Mouse (Mus musculus): ENCODE measurements around the gene 4932438H23Rik.
"Not testable (repeated sequence)": the region's sequence is repeated elsewhere in the genome, so short reads cannot be mapped to it uniquely, and the experiment has no call there.

The 4932438H23Rik gene

DNA sequence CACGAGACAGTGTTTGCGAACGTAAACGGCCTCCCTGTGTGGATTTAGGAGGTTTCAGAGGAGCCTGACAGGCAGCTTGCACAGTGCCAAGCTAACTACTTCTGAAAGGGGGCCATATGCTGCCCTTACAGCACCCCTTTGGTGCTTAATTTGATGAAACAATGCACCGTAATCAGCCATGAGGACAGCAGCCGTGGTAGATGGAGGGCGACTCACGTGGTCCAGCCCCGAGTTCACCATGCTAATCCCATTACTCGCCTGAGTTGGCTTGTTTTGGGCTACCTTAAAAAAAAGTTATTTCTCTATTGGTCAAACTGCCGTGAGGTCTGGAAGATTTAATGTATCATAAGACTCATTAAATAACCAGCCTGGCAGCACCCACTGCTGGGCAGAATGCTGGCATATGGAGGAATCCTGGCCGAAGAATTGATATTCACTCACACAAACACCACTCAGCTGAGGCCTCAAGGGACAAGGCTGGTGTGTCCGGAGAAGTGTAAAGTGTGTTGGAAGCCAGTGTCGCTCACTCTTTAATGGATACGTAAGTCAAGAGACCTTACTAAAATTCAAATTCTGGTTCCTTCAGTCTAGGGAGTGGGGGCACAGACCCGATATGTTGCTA is 4.6 kb upstream of the 4932438H23Rik start:
- no peak for DNase-seq (ENCODE audit: low spot score in 2 of 2)

DNA sequence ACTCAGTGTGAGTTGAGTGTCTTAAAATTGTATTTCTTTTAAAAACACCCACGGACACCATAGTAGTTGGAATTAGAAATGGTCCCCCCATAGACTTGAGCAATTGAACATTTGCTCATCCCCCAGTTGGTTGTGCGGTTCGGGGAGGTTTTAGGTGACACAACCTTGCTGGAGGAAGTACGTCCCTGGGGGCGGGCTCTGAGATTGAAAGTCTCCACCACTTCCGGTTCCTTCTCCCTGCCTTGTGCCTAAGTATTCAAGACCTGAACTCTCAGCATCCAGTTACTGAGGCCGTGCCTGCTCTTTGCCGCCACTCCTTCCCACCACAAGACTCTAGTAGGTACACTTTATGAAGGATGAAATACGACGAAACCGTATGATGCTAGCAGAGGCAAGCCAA is 2.9 kb upstream of the 4932438H23Rik start:
- no peak for DNase-seq (ENCODE audit: low spot score in 2 of 2)

DNA sequence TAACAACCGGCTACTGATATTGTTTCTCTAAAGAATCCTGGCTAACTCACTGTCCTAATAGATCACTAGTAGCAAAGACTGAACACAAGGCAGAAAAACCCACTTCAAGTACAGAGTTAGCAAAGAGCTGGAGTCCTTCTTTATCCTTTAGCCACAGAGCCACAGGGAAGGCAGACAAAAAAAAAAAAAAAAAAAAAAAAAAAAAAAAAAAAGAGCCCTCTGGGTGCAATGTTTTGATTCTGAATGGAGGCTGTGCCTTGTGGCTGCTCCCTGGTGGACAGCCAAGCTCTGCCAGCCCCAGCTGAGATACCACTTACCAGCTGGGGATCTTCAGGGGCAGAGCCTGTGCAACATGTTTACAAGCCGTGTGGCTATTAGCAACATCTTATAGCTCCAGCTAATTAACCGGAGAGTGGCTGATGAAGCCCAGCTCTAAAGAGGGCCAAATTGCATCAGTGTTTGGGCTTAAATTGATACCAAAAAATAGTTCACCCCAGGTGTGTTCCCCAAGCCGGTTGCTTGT is 2.1 kb upstream of the 4932438H23Rik start:
- DNase-seq (ENCODE audit: low spot score in 2 of 2), result no peak

DNA sequence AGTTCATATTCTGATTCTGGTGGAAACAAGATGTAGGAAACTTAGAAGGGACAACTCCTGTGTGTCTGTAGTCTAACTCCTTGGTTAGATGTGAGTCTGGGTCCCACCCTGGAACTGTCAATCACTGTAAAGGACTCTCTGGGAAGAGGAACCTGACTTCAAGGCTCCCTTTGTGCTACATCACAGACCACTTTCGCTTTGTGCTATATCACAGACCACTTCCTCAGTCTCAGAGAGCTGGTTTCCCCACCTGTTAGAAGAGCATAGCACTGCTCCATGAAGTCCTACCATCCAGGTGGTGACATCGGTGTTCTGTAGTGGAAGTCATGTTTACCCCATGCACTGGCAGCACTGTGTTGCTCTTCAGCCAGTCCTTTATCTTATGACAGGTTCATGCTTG is 1.1 kb upstream of the 4932438H23Rik start:
- DNase-seq (ENCODE audit: low spot score in 2 of 2), result no peak

DNA sequence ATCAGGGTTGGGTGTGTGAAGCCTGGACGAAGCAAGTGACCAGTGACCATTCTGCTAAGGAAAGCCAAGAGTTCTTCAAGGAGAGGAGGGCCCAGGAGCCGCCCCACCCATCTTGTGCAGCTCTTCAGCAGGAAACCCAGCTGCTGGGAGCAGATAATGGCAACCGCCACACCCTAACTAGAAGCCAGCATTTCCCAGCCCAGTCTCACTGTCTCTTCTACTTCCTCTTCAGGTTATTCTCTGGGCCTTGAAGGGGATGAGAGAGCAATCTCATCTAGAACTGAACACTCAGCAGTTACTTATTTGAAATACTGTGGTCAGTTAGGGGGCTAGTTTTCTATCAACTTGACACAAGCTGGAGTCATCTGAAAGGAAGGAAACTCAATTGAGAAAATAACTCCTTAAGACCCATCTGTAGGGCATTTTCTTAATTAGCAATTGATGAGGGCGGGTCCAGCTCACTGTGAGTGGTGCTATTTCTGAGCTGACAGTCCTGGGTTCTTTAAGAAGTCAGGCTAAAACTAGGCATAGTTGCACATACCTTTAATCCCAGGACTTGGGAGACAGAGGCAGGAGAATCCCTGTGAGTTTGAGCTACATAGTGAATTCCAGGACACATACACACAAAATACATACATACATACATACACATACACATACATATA is 8.1 kb downstream of the 4932438H23Rik start:
- no peak for DNase-seq (ENCODE audit: low spot score in 2 of 2)

DNA sequence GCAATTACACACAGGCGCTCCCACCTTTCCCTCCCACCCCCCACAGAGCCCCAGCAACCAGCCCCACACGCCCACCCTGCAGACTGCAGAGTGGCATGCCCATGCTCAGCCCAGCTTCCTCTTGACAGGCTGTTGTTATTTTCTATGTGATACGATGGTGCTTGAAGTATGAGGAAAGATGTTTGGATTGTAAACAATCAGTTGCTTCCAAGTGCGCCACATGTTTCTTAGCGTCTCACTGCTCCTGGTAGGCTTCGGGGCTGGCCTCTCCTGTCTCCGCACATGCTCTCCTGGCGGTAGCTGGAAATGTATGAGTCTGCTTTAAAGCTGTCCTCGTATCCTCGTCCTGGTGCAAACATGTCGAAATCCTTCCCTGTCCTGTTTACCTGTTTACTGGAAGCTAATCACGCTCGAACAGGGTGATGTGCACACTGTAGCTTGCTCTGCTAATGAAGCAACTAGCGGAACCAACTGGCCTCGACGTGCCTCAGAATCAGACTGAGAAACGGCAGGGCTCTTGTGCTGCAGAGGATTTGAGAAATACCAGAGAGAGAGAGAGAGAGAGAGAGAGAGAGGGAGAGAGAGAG is 9.6 kb downstream of the 4932438H23Rik start:
- DNase-seq (ENCODE audit: low spot score in 2 of 2), result no peak

DNA sequence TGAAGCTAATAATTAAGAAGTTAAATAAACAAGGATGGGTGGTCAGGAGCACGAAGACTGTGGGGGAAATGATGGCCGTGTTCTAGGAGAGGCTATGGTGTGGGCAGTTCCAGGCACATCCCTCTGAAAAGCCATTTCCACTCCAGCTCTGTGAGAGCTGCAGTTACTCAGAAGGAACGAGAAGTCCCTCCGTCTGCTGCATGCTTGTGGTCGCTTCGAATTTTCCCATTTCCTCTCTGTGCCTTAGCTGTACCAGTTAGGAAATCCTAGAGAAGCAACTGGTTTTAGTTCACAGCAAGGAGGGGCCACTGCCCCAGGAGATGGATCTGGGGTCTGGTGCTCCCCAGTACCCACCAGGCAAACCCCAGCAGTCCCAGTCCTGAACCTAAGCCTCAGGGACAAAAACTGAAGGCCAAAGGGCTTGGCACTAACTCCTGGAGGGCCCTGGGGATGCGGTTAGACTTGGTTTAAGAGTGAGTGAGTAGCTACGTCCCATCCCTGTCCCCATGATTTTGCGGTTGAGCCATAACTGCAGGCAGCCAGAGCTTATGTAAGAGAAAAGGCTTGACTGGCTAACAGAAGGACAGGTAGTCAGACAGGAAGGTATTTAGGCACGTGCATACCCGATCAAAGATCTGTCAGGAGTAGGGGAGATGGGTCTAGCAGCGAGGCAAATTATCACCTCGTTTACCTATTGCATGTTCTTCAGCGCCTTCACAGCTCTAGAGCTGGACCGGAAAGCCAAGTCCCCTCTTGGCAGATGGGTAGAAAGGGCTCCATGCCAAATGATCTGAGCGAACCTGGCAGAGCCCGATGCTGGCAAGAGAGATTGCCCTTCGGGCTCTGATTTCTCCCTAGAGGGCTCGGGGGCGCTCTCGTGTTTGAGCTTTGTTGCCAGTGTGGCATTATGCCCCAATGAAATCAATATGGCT is 10.3 kb downstream of the 4932438H23Rik start:
- DNase-seq (ENCODE audit: low spot score in 2 of 2), result no peak

DNA sequence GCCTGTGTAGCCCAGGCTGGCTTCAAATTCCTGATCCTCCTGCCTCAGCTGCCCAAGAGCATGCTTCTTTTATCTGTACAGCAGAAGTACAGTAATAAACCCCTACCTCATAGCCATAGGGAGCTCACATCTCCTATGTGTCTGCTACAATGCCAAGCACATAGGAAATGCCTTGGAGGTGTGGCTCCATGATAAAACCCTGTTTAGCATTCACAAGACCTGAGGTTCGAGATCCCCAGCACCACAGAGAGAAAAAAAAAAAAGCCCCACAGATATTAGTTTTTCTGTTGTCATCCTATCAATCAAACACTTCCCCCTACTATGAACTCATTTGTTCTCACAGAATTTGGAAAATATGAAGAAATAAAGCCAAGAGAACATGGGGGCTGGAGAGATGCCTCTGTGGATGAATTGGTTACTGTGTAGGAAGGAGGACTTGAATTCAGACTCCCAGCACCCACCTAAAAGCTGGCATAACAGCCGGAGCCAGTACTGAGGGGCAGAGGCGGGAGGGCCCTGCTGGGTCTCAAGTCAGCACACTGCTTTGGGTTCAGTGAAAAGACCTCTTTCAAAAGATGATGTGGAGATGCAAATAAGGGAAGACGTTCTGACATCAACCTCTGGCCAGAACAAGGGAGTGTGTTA is 11.8 kb downstream of the 4932438H23Rik start:
- no peak for DNase-seq (ENCODE audit: low spot score in 2 of 2)

DNA sequence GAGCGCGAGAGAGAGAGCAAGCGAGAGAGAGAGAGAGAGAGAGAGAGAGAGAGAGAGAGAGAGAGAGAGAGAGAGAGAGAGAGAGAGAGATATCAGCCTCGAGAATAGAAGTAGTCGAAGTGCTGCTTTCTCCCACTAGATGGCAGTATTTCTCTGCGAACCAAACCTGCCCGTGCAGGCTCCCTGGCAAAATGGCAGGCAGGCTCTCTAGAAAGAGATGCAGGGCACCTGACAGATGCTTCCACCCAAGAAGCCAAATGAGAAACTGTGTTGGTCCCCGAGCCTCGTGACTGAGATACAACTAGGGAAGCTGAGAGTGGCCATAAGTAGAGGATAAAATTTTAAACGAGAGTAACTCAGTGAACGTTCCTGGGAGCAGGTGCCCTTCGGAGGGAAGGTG is 13.4 kb downstream of the 4932438H23Rik start:
- peak; percentile 80 to 84 for DNase-seq (ENCODE audit: low spot score in 2 of 2)

DNA sequence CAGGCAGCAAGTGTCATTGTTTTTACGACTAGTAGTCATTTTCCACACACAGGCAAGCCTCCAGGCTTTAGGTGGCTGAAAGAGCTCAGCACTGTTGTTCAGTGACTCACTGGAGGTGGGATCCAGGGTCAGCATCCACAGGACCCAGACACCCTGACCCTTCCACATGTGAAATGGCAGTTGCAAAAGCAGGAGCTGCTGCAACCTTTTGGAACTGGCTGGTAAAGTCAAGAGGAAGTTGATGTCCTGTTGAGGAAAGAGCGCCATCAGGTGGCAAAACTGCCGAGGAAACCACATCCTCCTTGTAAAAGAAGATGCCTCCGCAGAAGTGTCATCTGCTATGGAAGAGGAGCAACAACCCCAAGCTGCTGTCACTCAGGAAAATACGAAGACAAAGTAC is 18.7 kb downstream of the 4932438H23Rik start:
- DNase-seq (ENCODE audit: low spot score in 2 of 2), result no peak

DNA sequence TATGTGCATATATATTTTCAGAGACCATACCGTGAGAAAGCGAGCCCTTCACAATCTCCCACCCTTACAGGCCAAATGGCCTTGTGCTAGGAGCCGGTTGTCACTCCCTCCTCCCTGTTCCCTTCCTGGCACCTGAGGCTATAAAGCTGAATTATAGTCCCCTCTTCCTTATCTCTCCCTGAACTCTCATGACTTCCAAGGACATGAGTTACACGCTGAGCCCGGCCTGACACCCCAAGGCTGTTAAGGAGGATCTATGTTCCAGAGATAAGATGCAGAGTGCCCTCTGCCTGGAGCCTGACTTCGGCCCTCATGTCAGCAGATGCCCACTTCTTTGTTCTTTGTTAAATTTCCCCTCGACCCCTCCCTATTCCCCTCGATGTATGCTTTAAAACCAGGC is 19.5 kb downstream of the 4932438H23Rik start:
- not testable (repeated sequence) for DNase-seq (ENCODE audit: low spot score in 2 of 2)

DNA sequence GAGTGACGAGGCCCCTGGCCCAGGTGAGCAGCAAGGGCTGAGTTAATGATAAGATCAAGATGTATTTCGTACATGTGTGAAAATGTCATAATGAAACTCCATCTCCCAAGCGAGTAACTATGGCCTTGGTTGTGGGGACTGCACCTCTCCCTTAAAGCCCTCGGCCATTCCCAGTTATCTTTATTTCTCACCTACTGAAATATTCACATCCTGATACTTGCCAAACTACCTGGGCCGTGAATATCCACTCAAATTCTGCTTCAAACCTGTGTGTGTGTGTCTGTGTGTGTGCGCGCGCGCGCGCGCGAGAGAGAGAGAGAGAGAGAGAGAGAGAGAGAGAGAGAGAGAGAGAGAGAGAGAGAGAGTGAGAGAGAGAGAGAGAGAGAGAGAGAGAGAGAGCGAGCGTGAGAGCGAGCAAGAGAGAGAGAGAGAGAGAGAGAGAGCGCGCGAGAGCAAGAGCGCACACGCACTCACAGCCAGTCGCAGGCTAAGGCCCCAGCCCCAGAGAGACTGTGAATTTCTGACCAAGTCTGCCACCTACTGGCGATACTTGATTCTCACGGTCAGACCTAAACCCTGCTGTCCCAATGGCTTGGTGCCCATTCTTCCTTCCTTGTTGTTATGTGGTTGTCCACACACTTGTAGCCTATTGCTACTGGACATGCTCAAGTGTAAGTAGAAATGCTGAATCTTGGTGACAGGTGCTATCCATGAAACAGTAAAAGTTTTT is 21.6 kb downstream of the 4932438H23Rik start:
- peak; percentile 92 to 95 for DNase-seq (ENCODE audit: low spot score in 2 of 2)

DNA sequence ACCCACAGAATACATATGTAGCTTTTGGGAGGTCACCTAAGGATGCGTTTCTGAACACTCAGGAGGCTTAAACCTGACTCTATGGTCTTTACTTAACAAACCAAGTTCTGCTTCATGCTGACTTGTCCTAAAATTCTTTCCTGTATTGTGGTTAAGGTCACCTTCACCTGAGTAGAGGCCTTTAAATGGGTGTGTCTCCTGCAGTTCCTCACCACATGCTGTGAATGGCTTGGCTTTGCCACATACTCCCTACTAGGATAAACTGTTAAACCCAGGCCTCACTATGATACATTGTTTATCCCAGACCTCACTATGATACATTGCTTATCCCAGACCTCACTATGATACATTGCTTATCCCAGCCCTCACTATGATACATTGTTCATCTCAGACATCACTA is 22.7 kb downstream of the 4932438H23Rik start:
- DNase-seq (ENCODE audit: low spot score in 2 of 2), result no peak

DNA sequence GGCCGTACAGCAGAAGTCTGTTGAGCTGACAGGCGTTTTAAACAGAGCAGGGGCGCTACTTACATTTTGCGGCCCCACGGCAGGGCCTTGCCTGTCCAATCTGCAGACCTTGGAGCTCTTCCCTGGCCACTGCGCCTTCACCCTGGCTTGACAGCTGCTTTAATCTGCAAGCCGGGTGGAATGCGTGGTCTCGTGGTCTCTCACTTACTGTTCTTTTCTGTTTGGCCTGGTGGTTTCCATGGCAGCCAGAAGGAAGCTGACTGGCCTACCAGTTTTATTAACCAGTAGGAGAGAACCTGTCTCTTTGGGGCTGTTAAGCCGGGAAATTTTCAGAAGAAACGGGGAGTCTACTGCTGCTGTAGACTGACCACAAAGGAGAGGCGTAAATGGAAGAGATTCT is 26.0 kb downstream of the 4932438H23Rik start:
- DNase-seq (ENCODE audit: low spot score in 2 of 2), result peak; percentile 36 to 41

DNA sequence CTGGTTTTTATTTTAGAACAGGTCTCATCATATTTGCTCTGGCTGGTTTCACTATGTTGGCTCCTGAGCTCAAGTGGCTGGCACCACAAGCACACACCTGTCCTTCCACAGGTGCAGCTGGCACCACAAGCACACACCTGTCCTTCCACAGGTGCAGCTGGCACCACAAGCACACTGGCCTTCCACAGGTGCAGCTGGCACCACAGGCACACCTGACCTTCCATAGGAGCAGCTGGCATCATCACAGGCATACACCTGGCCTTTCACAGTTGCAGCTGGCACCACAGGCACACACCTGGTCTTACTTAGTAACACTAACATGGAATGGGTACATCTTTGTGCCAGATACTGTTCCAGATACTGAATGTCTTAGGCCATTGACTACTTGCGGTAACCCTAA is 27.8 kb downstream of the 4932438H23Rik start:
- no peak for DNase-seq (ENCODE audit: low spot score in 2 of 2)

DNA sequence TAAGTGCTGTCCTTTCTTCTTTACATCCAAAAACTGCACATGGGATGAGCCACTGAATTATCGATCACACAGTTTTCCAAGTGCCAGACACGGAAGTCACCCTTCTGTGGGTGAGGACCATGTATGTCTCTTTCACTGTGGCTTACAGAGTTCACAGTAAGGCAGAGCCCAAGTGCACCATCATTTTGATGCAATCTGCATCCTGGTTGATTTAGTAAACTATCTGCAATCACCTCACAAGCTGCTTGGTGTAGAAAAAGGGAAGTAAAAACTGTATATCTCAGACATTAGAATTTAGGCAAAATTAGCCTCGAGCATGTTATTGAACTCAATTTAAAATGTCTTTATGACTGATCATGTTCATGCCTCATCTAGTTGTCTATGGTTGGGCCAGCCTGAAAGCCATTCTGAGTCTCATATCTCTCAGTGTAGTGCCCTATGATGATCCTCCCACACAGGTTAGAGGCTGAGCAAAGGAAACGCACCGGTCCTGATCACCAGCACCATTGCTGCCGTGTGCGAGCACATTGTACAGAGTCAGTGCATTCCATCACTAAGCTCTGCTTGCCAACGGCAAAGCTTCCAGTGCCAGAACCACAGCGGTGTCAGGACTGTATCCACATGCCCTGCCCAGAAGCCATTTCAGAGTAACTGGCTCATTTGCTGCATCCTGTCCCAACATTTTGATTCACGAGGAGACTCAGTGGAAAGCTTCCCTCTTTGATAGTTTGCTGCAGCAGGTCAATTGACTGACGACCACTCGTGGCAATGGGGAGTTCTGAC is 30.1 kb downstream of the 4932438H23Rik start:
- DNase-seq (ENCODE audit: low spot score in 2 of 2), result no peak

DNA sequence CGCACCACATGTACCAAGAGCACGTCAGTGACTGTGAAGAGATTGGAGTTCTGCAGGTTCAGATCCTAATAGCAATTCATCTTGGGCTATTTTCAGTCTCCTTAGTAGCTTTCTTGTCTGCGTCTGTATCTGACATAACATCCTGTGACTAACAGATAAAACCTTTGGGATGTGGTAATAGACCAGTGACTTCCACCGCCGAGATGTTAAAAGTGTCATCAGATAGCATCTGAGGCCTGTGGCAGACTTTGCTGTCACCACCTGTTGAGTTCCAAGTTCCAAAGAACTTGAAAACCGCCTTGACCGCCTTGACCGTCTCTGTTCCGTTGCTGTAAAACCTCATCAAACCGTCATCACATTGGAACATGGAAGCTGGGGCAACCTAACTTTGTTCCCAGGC is 31.1 kb downstream of the 4932438H23Rik start:
- DNase-seq (ENCODE audit: low spot score in 2 of 2), result no peak

DNA sequence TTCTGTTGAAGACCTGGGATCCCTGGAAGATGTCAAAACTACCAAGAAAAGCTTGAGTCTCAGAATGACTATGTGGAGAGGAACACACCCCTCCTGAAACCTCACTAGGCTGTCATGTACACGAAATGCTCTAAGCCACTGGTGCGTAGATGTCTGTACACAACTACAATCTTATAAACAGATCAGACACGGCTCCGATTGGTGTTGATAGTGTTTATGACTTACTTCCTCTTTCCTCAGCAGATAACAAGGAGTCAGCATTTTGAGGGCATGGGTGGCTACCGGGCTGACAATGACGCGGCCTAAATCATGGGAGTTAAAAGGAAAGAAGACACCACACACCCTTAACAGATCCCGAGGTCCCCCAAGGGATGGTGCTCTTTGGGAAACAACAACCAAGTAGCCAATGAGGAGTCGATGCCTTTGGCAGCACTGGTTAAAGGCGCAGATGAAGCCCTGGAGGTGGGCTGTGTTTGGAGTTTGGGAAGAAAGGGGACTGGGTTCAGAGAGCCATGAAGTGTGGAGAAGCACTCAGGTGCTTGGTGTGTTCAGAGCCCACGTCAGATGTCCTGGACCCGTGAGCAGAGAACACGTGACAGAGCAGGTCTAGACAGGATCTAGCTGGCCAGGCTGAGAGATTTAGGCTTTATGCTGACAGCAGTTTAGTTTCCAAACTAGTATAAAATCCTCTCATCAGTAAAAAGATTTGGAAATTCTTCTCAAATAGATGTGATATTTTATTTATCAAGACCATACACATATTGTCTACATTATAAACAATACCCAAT is 33.2 kb downstream of the 4932438H23Rik start:
- DNase-seq (ENCODE audit: low spot score in 2 of 2), result no peak

DNA sequence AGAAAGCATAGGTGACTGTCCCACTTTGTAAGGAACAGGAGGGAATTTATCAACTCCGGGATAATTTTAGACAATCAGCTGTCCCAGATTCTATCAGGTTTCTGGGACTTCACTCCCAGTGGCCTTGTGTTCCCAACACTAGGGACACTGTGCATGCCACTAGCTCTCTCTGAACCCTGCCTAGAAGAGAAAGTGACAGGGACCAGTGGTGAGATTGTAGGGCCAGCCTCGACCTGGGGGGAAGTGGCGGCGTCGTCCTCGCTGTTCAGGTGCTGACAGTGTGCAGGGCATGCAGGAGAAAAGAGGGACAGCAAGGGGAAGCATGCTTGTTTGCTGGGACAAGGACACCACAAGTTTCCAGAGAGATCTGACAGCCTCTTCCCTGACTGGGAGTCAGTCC is 37.2 kb downstream of the 4932438H23Rik start:
- no peak for DNase-seq (ENCODE audit: low spot score in 2 of 2)
